Mouse (Mus musculus) T-cell, adult 66 days (primary cell): ENCODE measurements around the gene Fyn. TPM values are rescaled to one million over a fixed set of nuclear protein-coding genes. Genes with fewer than 3 reads are reported as not detected.

Experiments used
- total RNA-seq, 2 experiments: library from RNA; stranded (reverse); gene quantifications; 3 replicates in 1 of 2; 4 replicates in 1 of 2; pipeline ENCODE4 v1.2.4; 2023

Gene Fyn
- 100 to 1,000 TPM; 249 to 271 TPM for total RNA-seq

DNA sequence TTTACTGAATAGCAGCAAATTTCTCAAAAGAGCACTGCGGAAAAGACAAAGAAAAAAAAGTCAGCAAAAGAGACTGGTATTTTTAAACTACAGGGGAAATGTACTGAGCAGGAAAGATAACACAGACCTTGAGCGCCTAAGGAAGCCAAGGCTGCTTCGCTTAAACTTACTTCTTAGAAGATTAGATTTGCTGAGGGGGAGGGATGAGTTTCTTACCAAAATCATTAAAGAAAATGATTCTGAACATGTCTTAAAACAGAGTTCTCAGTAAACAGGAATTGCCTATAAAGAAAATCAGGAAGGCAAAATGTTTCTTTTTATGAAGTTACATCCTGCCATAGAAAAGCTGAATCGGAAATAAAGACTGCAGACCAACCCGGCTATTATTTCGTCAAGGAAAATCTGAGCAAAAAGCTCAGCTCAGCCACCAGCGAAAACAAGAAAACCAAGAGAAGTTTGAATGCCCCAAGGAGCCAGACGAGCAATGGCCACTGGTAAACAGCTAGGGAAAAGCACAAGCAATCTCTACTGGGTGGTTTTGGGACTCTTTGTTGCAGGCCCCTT lies at the start of gene Fyn:
TSS of gene Fyn (plus strand) at position 284 of the 564 bp plus-strand sequence.

DNA sequence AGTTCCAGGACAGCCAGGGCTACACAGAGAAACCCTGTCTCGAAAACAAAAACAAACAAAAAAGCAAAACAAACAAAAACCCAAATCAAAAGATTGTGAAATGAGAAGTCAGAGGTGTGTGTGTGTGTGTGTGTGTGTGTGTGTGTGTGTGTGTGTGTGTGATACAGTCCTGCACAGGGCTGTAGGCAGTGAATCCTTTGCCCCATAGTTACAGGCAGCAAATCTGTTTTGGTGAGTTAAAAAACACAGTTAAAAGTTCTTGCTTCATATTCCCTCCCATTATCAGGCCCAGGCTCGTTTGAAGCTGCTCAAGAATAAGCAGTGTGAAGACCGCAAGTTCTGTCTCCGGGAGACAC lies 244.0 kb downstream of the Fyn start, which contains the start of gene Traf3ip2:
TSS of gene Traf3ip2 (plus strand) at position 302 of the 356 bp plus-strand sequence.

Other genes starting within 250 kb of the Fyn start
- not detected for gene Fam229b, start 234.9 kb upstream of the Fyn start, total RNA-seq
- 1 to 10 TPM; 7.8 to 8.4 TPM for gene Tube1, start 234.9 kb upstream of the Fyn start, total RNA-seq
- gene Ccn6, start 205.1 kb upstream of the Fyn start, total RNA-seq: under 1 TPM; 0.38 to 0.41 TPM
- gene Traf3ip2, start 244.1 kb downstream of the Fyn start, total RNA-seq: 100 to 1,000 TPM in 1 of 2 experiments, 10 to 100 TPM in 1; 85.8 to 111 TPM